In genomic region chr5:134423930-134424329, GRCm38 (mm10) we compare ENCODE assay signal across 9 mouse cellular contexts. TPM values are rescaled to one million over a fixed set of nuclear protein-coding genes. Genes with fewer than 3 reads are reported as not detected.
DNase-seq lines count a peak whose midpoint lies in the region; ATAC-seq and TF ChIP-seq lines count a peak whose summit lies in the region.
"Had no signal": no experiment of that assay in that cellular context is flagged by ENCODE, and none has a peak within 500 bp of the region (broad histone marks: within the 10 kb centered on the region; RNA-seq: fewer than 3 reads in every experiment).

No protein-coding gene starts in this region.

- no peaks in the 10 kb centered on the region for H3K36me3 ChIP-seq in heart, adult 2 months (ENCODE audit: control insufficient read depth, insufficient read depth, low read length)
- H3K36me3 ChIP-seq in heart, embryonic 11.5 days (ENCODE audit: control insufficient read depth, insufficient read depth, low read length): 0 out of 2 replicates have a peak, but pooled peaks cover 2% of the 10 kb centered on the region

- TF ChIP-seq EP300 in heart, adult 2 months (IDR thresholded peaks at IDR 0.05; ENCODE audit: insufficient read depth, low read depth, low read length): peak; percentile 55; the same call in 1 of the 2 replicates

- H3K27me3 ChIP-seq in heart, adult 2 months (ENCODE audit: control insufficient read depth, insufficient read depth, low read length): no peaks in the 10 kb centered on the region
- H3K27me3 ChIP-seq in heart, embryonic 11.5 days (ENCODE audit: control insufficient read depth, insufficient read depth, low read length): no peaks in the 10 kb centered on the region

- intact Hi-C loops in heart, adult 2 months (cut with DNase I): loop anchor here (2.0 to 5.0 kb wide), 2 partner anchors 15 to 33 kb away; partner anchors contain the start of gene Gtf2ird1
- intact Hi-C loops in gastrocnemius, postnatal 14 days (cut with DNase I; ENCODE audit: low total_unique reads): no loop called here

- peak; percentile 84 to 88 for DNase-seq in heart, adult 2 months
- peak; percentile 16 for DNase-seq in right cerebral cortex, postnatal 4 days
- DNase-seq in right cerebral cortex, postnatal 14 days: no peak
- DNase-seq in gastrocnemius, postnatal 14 days: peak; percentile 88
- DNase-seq in ovary, postnatal 14 days (ENCODE audit: low spot score): peak; percentile 43
- DNase-seq in yolk sac, embryonic 10.5 days (ENCODE audit: low spot score): no peak
- no peak for DNase-seq in thymus, postnatal 25 days

- H3K9ac ChIP-seq in heart, adult 2 months (ENCODE audit: low read depth, low read length): no peak overlapping the region
- no peak overlapping the region for H3K9ac ChIP-seq in heart, embryonic 11.5 days (ENCODE audit: low read depth, low read length)

- H3K4me3 ChIP-seq in heart, adult 2 months: no peak overlapping the region
- no peak overlapping the region for H3K4me3 ChIP-seq in heart, embryonic 11.5 days (ENCODE audit: low read depth, low read length)
- H3K4me3 ChIP-seq: left cerebral cortex, adult 2 months had no signal

- peaks cover 16% of the 10 kb centered on the region for H3K4me1 ChIP-seq in heart, adult 2 months (ENCODE audit: control insufficient read depth, insufficient read depth, low read length)
- peaks cover 5% of the 10 kb centered on the region for H3K4me1 ChIP-seq in heart, embryonic 11.5 days (ENCODE audit: control insufficient read depth, insufficient read depth, low read length)

- H3K79me2 ChIP-seq in heart, adult 2 months (replicated peaks; ENCODE audit: control insufficient read depth, insufficient read depth, low read length): no peaks in the 10 kb centered on the region

- H3K4me2 ChIP-seq in heart, embryonic 11.5 days: no peak overlapping the region

- 7% methylated on average over 5 of the region's 5 CpGs for WGBS in heart, adult 2 months
- 88% methylated on average over 5 of the region's 5 CpGs for WGBS in heart, embryonic 11.5 days (ENCODE audit: insufficient replicate concordance)

- H3K27ac ChIP-seq in heart, adult 2 months: peak overlapping the region; percentile 61
- H3K27ac ChIP-seq in heart, embryonic 11.5 days (ENCODE audit: low read depth, low read length): no peak overlapping the region
- H3K27ac ChIP-seq: left cerebral cortex, adult 2 months had no signal

- H3K9me3 ChIP-seq in heart, embryonic 11.5 days (replicated peaks; ENCODE audit: control insufficient read depth, low read length): no peaks in the 10 kb centered on the region

- TF ChIP-seq CTCF in heart, adult 2 months (IDR thresholded peaks at IDR 0.05): peak; percentile 36

- no peak for ATAC-seq in heart, embryonic 11.5 days (replicated peaks; ENCODE audit: insufficient number of reproducible peaks, low FRiP score, low TSS enrichment)

- TF ChIP-seq POLR2A in heart, adult 2 months (IDR thresholded peaks at IDR 0.05; ENCODE audit: insufficient read depth, low read depth, low read length): no peak

RNA-seq across cellular contexts. Expression of gene Gtf2ird1, which starts 32.6 kb away (rescaled TPM):
- 10 to 100 TPM; 23.8 to 26.4 TPM for total RNA-seq in heart, adult 2 months (2021)
- 13.4 and 18.0 TPM in 2 replicates for polyA plus RNA-seq in heart, adult 2 months (2012; rRNA removed)
- 49.0 and 55.7 TPM in 2 replicates for polyA plus RNA-seq in heart, embryonic 11.5 days (2014; fragmentation: Nextera tagmentation; extraction: Ambion mirVana)
- 10 to 100 TPM in 1 of 2 experiments, 1 to 10 TPM in 1; 9.5 to 10.7 TPM for total RNA-seq in gastrocnemius, postnatal 14 days (2021)

Comparison
In these comparisons a context has a peak if more than half of its experiments do, and no peak if none do; other contexts are left out.
1. DNase-seq: peak in heart, adult 2 months (2 of 2), right cerebral cortex, postnatal 4 days (single experiment), gastrocnemius, postnatal 14 days (single experiment) and ovary, postnatal 14 days (single experiment); none in right cerebral cortex, postnatal 14 days (single experiment), yolk sac, embryonic 10.5 days (single experiment) and thymus, postnatal 25 days (single experiment).